Mouse (Mus musculus) lung, postnatal 0 days (tissue): Measurements from ENCODE around the gene Plekha5.

Experiments used
- CTCF ChIP-seq: IDR thresholded peaks from 2 replicates; pipeline ENCODE4 v1.5.1; 2016; ENCODE audit warnings: antibody characterized with exemption, mild to moderate bottlenecking
- EP300 ChIP-seq: IDR thresholded peaks from 2 replicates; pipeline ENCODE4 v1.6.1; 2016; ENCODE audit warnings: antibody characterized with exemption, mild to moderate bottlenecking, control low read depth

DNA sequence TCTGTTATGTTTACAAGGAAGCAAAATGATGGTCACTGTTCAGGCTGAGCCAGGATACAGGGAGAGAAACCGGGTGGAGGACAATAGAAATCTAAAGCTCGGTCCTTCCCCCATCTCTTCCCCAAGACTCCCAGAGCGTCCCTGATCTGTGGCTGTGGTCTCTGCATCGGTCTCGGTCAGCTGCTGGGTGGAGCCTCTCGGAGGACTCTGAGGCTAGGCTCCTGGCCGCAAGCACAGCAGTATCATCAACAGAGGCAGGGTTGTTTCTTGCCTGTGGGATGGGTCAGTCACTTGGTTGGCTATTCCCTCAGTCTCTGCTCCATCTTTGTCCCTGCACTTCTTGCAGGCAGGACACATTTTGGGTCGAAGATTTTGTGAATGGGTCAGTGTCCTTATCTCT, 88.6 kb downstream of the Plekha5 start:
- no peak for TF ChIP-seq EP300
- TF ChIP-seq CTCF, result no peak
